26 mouse cellular contexts compared by ENCODE assay signal in the genomic region with DNA sequence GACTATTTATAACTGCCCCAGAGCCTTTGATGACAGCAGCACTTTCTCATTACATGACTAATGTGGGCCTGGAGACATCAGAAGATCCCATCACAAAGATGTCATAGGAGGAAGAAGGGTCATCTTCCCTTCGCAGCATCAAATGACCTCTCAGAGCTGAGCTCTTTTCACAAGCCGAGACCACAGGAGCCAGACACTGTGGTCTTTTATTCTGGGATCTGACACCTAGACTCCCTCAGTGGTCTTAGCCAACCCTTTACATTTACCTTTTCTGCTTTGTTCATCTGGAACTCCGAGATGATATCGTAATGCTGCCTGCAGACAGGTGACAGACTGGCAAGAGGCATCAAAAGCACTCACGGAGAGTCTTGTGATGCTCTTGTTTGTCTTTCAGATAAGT.
"Had no signal": no experiment of that assay in that cellular context is flagged by ENCODE, and none has a peak within 500 bp of the region (broad histone marks: within the 10 kb centered on the region; RNA-seq: fewer than 3 reads in every experiment).

No protein-coding gene starts in this region.

- H3K27me3 ChIP-seq: heart, embryonic 12.5 days; hindbrain, embryonic 12.5 days; intestine, embryonic 15.5 days; limb, embryonic 12.5 days had no signal

- H3K27ac ChIP-seq: gastrocnemius, adult 2 months; heart, embryonic 10.5 days; hindbrain, embryonic 10.5 days; hindbrain, embryonic 12.5 days; hindbrain, embryonic 14.5 days; intestine, embryonic 15.5 days; layer of hippocampus, adult 2 months; left cerebral cortex, adult 2 months; limb, embryonic 10.5 days; limb, embryonic 12.5 days had no signal

- ATAC-seq: hindbrain, embryonic 16.5 days; inflammation-experienced regulatory T-cells, adult 6 months; intestine, embryonic 15.5 days; intestine, postnatal 0 days had no signal

- DNase-seq: gastrocnemius, adult 2 months; gastrocnemius, postnatal 10 days; gastrocnemius, postnatal 25 days; heart, adult 18-20 months; heart, postnatal 10 days; heart, postnatal 4 days; kidney, adult 18-20 months; kidney, adult 8-10 months; kidney, postnatal 10 days; kidney, postnatal 25 days; kidney, postnatal 4 days; liver had no signal

- H3K36me3 ChIP-seq: heart, embryonic 10.5 days; heart, embryonic 12.5 days; hindbrain, embryonic 10.5 days; hindbrain, embryonic 12.5 days; intestine, embryonic 15.5 days; limb, embryonic 10.5 days; limb, embryonic 12.5 days had no signal

- H3K4me2 ChIP-seq: heart, embryonic 12.5 days; hindbrain, embryonic 12.5 days; hindbrain, embryonic 14.5 days; intestine, embryonic 15.5 days; limb, embryonic 12.5 days; liver, embryonic 11.5 days had no signal

- H3K9ac ChIP-seq: heart, embryonic 12.5 days; hindbrain, embryonic 12.5 days; hindbrain, embryonic 14.5 days; intestine, embryonic 15.5 days; limb, embryonic 12.5 days had no signal

- H3K4me1 ChIP-seq: heart, embryonic 10.5 days; heart, embryonic 12.5 days; hindbrain, embryonic 10.5 days; hindbrain, embryonic 12.5 days; intestine, embryonic 15.5 days; limb, embryonic 10.5 days; limb, embryonic 12.5 days had no signal

- H3K9me3 ChIP-seq: heart, embryonic 10.5 days; heart, embryonic 12.5 days; hindbrain, embryonic 10.5 days; hindbrain, embryonic 12.5 days; intestine, embryonic 15.5 days; limb, embryonic 10.5 days; limb, embryonic 12.5 days had no signal

- H3K4me3 ChIP-seq: gastrocnemius, adult 2 months; heart, embryonic 10.5 days; heart, embryonic 12.5 days; hindbrain, embryonic 10.5 days; hindbrain, embryonic 12.5 days; intestine, embryonic 15.5 days; layer of hippocampus, adult 2 months; left cerebral cortex, adult 2 months; limb, embryonic 10.5 days; limb, embryonic 12.5 days had no signal
